Mouse (Mus musculus) MEL (cell line): ENCODE measurements around the gene Brd1. TPM values are rescaled to one million over a fixed set of nuclear protein-coding genes. Genes with fewer than 3 reads are reported as not detected.

Experiments
- DNase-seq: peaks from one replicate; pipeline ENCODE4 v3.0.0; 2011; ENCODE audit warnings: low read depth, low spot score
- H3K27ac ChIP-seq: 2 replicates; pipeline ENCODE4 v1.5.1; 2012; ENCODE audit warnings: low read depth, mild to moderate bottlenecking, control low read depth, low read length, moderate library complexity; ENCODE audit not compliant: control insufficient read depth
- H3K27me3 ChIP-seq, 2 experiments: fragments of 150-350 bp in 1 of 2; sonication (generic) in 1 of 2; 2 replicates each; pipeline ENCODE4 v1.6.1; 2012; ENCODE audit warnings: low read length in 2 of 2, mild to moderate bottlenecking in 2 of 2, improper control_type of control experiment in 1 of 2, moderate library complexity in 1 of 2; ENCODE audit not compliant: insufficient read depth in 2 of 2, control insufficient read depth in 1 of 2
- H3K36me3 ChIP-seq, 2 experiments: 2 replicates each; pipeline ENCODE4 v1.6.1; 2012 to 2014; ENCODE audit warnings: low read length in 2 of 2, improper control_type of control experiment in 1 of 2, inconsistent platforms in 1 of 2, mild to moderate bottlenecking in 1 of 2; ENCODE audit not compliant: insufficient read depth in 2 of 2, control insufficient read depth in 1 of 2
- H3K4me1 ChIP-seq, 2 experiments: fragments of 150-350 bp in 1 of 2; sonication (generic) in 1 of 2; 2 replicates each; pipeline ENCODE4 v1.6.1; 2012; ENCODE audit warnings: low read length in 2 of 2, improper control_type of control experiment in 1 of 2, mild to moderate bottlenecking in 1 of 2; ENCODE audit not compliant: insufficient read depth in 2 of 2, control insufficient read depth in 1 of 2
- H3K4me3 ChIP-seq, 2 experiments: fragments of 150-350 bp in 1 of 2; sonication (generic) in 1 of 2; 2 replicates each; pipeline ENCODE4 v1.5.1; 2012; ENCODE audit warnings: low read depth in 2 of 2, low read length in 2 of 2, mild to moderate bottlenecking in 2 of 2, moderate library complexity in 2 of 2, control low read depth in 1 of 2, improper control_type of control experiment in 1 of 2; ENCODE audit not compliant: control insufficient read depth in 1 of 2, insufficient read depth in 1 of 2
- H3K79me2 ChIP-seq: 2 replicates; pipeline ENCODE4 v1.6.1; 2012; ENCODE audit warnings: mild to moderate bottlenecking, low read length, moderate library complexity; ENCODE audit not compliant: control insufficient read depth, poor library complexity, insufficient read depth
- H3K9ac ChIP-seq: 2 replicates; pipeline ENCODE4 v1.6.1; 2012; ENCODE audit warnings: low read depth, mild to moderate bottlenecking, control low read depth, low read length, moderate library complexity; ENCODE audit not compliant: control insufficient read depth, poor library complexity, severe bottlenecking
- H3K9me3 ChIP-seq: fragments of 150-350 bp; sonication (generic); replicated peaks from 2 replicates; pipeline ENCODE4 v1.6.1; 2012; ENCODE audit warnings: mild to moderate bottlenecking, low read length, improper control_type of control experiment, moderate library complexity; ENCODE audit not compliant: insufficient read depth
- CHD2 ChIP-seq: IDR thresholded peaks from 2 replicates; pipeline ENCODE4 v1.6.1; 2011; ENCODE audit warnings: low read length, improper control_type of control experiment
- CTCF ChIP-seq, 3 experiments: IDR thresholded peaks in 2 of 3; conservative IDR thresholded peaks in 1 of 3; 2 replicates each; pipeline ENCODE4 v1.5.1; 2011 to 2012; ENCODE audit warnings: low read length in 3 of 3, low read depth in 2 of 3, mild to moderate bottlenecking in 2 of 3, improper control_type of control experiment in 1 of 3, inconsistent platforms in 1 of 3, mixed read lengths in 1 of 3, moderate library complexity in 1 of 3; ENCODE audit not compliant: control insufficient read depth in 1 of 3, insufficient read depth in 1 of 3, poor library complexity in 1 of 3, severe bottlenecking in 1 of 3
- ETS1 ChIP-seq: IDR thresholded peaks from 2 replicates; pipeline ENCODE4 v1.6.1; 2012; ENCODE audit warnings: low read depth, mild to moderate bottlenecking, inconsistent platforms, low read length, improper control_type of control experiment, moderate library complexity
- GATA1 ChIP-seq: IDR thresholded peaks from 2 replicates; pipeline ENCODE4 v1.6.1; 2011; ENCODE audit warnings: low read depth, low read length, improper control_type of control experiment
- HCFC1 ChIP-seq: IDR thresholded peaks from 2 replicates; pipeline ENCODE4 v1.6.1; 2012; ENCODE audit warnings: low read depth, mild to moderate bottlenecking, inconsistent platforms, low read length, improper control_type of control experiment, moderate library complexity
- MAZ ChIP-seq: IDR thresholded peaks from 2 replicates; pipeline ENCODE4 v1.6.1; 2012; ENCODE audit warnings: low read depth, mild to moderate bottlenecking, inconsistent platforms, low read length, improper control_type of control experiment
- MEF2A ChIP-seq: IDR thresholded peaks from 2 replicates; pipeline ENCODE4 v1.6.1; 2014; ENCODE audit warnings: low read depth, mild to moderate bottlenecking, inconsistent platforms, low read length, improper control_type of control experiment; ENCODE audit not compliant: poor library complexity, insufficient replicate concordance, severe bottlenecking; ENCODE audit errors: extremely low read depth
- MXI1 ChIP-seq: IDR thresholded peaks from 2 replicates; pipeline ENCODE4 v1.6.1; 2011; ENCODE audit warnings: mild to moderate bottlenecking, low read depth, low read length, improper control_type of control experiment
- POLR2A ChIP-seq, 2 experiments: IDR thresholded peaks; 2 replicates each; pipeline ENCODE4 v1.6.1; 2011 to 2012; ENCODE audit warnings: low read length in 2 of 2, mild to moderate bottlenecking in 2 of 2, control low read depth in 1 of 2, improper control_type of control experiment in 1 of 2, low read depth in 1 of 2, moderate library complexity in 1 of 2; ENCODE audit not compliant: control insufficient read depth in 1 of 2, insufficient read depth in 1 of 2, poor library complexity in 1 of 2
- SIN3A ChIP-seq: IDR thresholded peaks from 2 replicates; pipeline ENCODE4 v1.6.1; 2012; ENCODE audit warnings: low read length, improper control_type of control experiment, inconsistent platforms
- TBP ChIP-seq: IDR thresholded peaks from 2 replicates; pipeline ENCODE4 v1.8.0; 2011; ENCODE audit warnings: low read depth, low read length, improper control_type of control experiment
- UBTF ChIP-seq: IDR thresholded peaks from 2 replicates; pipeline ENCODE4 v1.6.1; 2012; ENCODE audit warnings: low read depth, mild to moderate bottlenecking, inconsistent platforms, low read length, improper control_type of control experiment, moderate library complexity, borderline replicate concordance; ENCODE audit not compliant: insufficient read depth
- ZNF384 ChIP-seq: IDR thresholded peaks from 2 replicates; pipeline ENCODE4 v1.6.1; 2012; ENCODE audit warnings: low read depth, mild to moderate bottlenecking, inconsistent platforms, low read length, improper control_type of control experiment
- polyA plus RNA-seq, 2 experiments: library from polyadenylated mRNA; stranded (reverse) in 1 of 2; unstranded in 1 of 2; fragments of >175 nt in 1 of 2; fragments of >200 nt in 1 of 2; gene quantifications; 2 replicates each; pipeline versions ENCODE4 v1.2.1 to v1.2.4; 2012; ENCODE audit warnings: low replicate concordance in 2 of 2, low read depth in 1 of 2; ENCODE audit not compliant: insufficient read length in 2 of 2, insufficient read depth in 1 of 2, missing spikeins in 1 of 2
- total RNA-seq: library from RNA; depleted of rRNA; stranded (reverse); fragments of 300-350 nt; gene quantifications from 2 replicates; pipeline ENCODE4 v1.2.3, GENCODE M21; 2012

Gene Brd1
- total and polyA plus RNA-seq, 3 experiments, result 33.7 to 72.7 (median 43.1) TPM

GRCm38 (mm10) chr15:88752403-88752733, 18.3 kb upstream of the Brd1 start:
- H3K9me3 ChIP-seq, result no peaks in the 10 kb centered on the region
- H3K79me2 ChIP-seq, result peaks cover 43% of the 10 kb centered on the region
- DNase-seq, result no peak
- peak overlapping the region; percentile 95 for H3K27ac ChIP-seq
- peaks cover 8 to 23% of the 10 kb centered on the region in 2 experiments for H3K36me3 ChIP-seq
- H3K4me1 ChIP-seq, result peaks cover 3 to 29% of the 10 kb centered on the region in 2 experiments; a peak in 3 of 4 replicates
- TF ChIP-seq TBP (0 out of 2 replicates have a peak, but pooled peaks have one; percentile 66), GATA1 (peak; percentile 18; the same call in 1 of the 2 replicates), UBTF (0 out of 2 replicates have a peak, but pooled peaks have one; percentile 17), ZNF384 (peak; percentile 65), HCFC1 (peak; percentile 8; the same call in 1 of the 2 replicates), CHD2 (no peak), CTCF (IDR thresholded peaks at IDR 0.05 in 2 of 3, conservative IDR thresholded peaks at IDR 0.05 in 1 of 3; ENCODE audit: control insufficient read depth in 1 of 3, insufficient read depth in 1 of 3, low read depth in 2 of 3, low read length in 3 of 3, poor library complexity in 1 of 3, severe bottlenecking in 1 of 3) (no peak), ETS1 (peak; percentile 35; the same call in 1 of the 2 replicates), SIN3A (peak; percentile 84), MXI1 (peak; percentile 68; the same call in 1 of the 2 replicates)
- peak overlapping the region; percentile 62 to 68 for H3K4me3 ChIP-seq
- H3K9ac ChIP-seq, result peak overlapping the region; percentile 84
- H3K27me3 ChIP-seq, result no peaks in the 10 kb centered on the region

GRCm38 (mm10) chr15:88751564-88752402, 17.8 kb upstream of the Brd1 start, which contains the start of gene Zbed4:
TSS of gene Zbed4 (plus strand) at chr15:88751660.
- DNase-seq, result peak; percentile 91
- peak within 1 kb of the TSS; percentile 63 to 78 for H3K4me3 ChIP-seq

More at GRCm38 (mm10) chr15:88751564-88752402, 17.8 kb upstream of the Brd1 start, which contains the start of gene Zbed4:
- Histone ChIP-seq H3K36me3 (peaks cover 3 to 23% of the 10 kb centered on the region in 2 experiments; a peak in 3 of 4 replicates), H3K27ac (peak within 1 kb of the TSS; percentile 99), H3K9ac (peak within 1 kb of the TSS; percentile 95), H3K27me3 (no peaks in the 10 kb centered on the region), H3K4me1 (peaks cover 3 to 29% of the 10 kb centered on the region in 2 experiments; a peak in 3 of 4 replicates), H3K9me3 (no peaks in the 10 kb centered on the region), H3K79me2 (peaks cover 42% of the 10 kb centered on the region)
- TF ChIP-seq POLR2A (IDR thresholded peaks at IDR 0.05; ENCODE audit: control insufficient read depth in 1 of 2, insufficient read depth in 1 of 2, low read depth in 1 of 2, low read length in 2 of 2, poor library complexity in 1 of 2) (peak in 1 of 2 experiments; percentile 56; a peak in 3 of 4 replicates), MAZ (peak; percentile 4; the same call in 1 of the 2 replicates), MEF2A (no peak), UBTF (0 out of 2 replicates have a peak, but pooled peaks have one; percentile 42)
